Comparison of ENCODE assay signal across 20 mouse cellular contexts in genomic region chr3:146734907-146735629, GRCm38 (mm10). TPM values are rescaled to one million over a fixed set of nuclear protein-coding genes. Genes with fewer than 3 reads are reported as not detected.
DNase-seq lines count a peak whose midpoint lies in the region; ATAC-seq and TF ChIP-seq lines count a peak whose summit lies in the region.
"Had no signal": no experiment of that assay in that cellular context is flagged by ENCODE, and none has a peak within 500 bp of the region (broad histone marks: within the 10 kb centered on the region; RNA-seq: fewer than 3 reads in every experiment).

No protein-coding gene starts in this region.

- H3K4me1 ChIP-seq in heart, postnatal 0 days (ENCODE audit: control insufficient read depth, insufficient read depth), result peaks cover 10% of the 10 kb centered on the region
- H3K4me1 ChIP-seq: embryonic facial prominence, embryonic 13.5 days; forebrain, embryonic 13.5 days; hindbrain, embryonic 13.5 days; midbrain, embryonic 13.5 days had no signal

- H3K9ac ChIP-seq in heart, postnatal 0 days (replicated peaks; ENCODE audit: low read depth, low read length), result no peak overlapping the region
- H3K9ac ChIP-seq: embryonic facial prominence, embryonic 13.5 days; forebrain, embryonic 13.5 days; hindbrain, embryonic 13.5 days; midbrain, embryonic 13.5 days had no signal

- no peaks in the 10 kb centered on the region for H3K27me3 ChIP-seq in heart, postnatal 0 days (ENCODE audit: control insufficient read depth, insufficient read depth, low read length)
- H3K27me3 ChIP-seq: CH12.LX; embryonic facial prominence, embryonic 13.5 days; forebrain, embryonic 13.5 days; hindbrain, embryonic 13.5 days; midbrain, embryonic 13.5 days had no signal

- 0 out of 2 replicates have a peak overlapping the region, but pooled peaks have one; percentile 15 for H3K27ac ChIP-seq in heart, postnatal 0 days (ENCODE audit: low read depth)
- H3K27ac ChIP-seq: embryonic facial prominence, embryonic 13.5 days; forebrain, embryonic 13.5 days; hindbrain, embryonic 13.5 days; midbrain, embryonic 13.5 days had no signal

- TF ChIP-seq CTCF in heart, postnatal 0 days (IDR thresholded peaks at IDR 0.05; ENCODE audit: low read depth), result no peak

- no peak overlapping the region for H3K4me2 ChIP-seq in heart, postnatal 0 days (ENCODE audit: low read depth, low read length)
- H3K4me2 ChIP-seq: embryonic facial prominence, embryonic 13.5 days; forebrain, embryonic 13.5 days; hindbrain, embryonic 13.5 days; midbrain, embryonic 13.5 days had no signal

- 32% methylated on average over 9 of the region's 9 CpGs for WGBS in heart, postnatal 0 days

- H3K36me3 ChIP-seq in heart, postnatal 0 days (replicated peaks; ENCODE audit: control insufficient read depth, insufficient read depth, low read length), result peaks cover 48% of the 10 kb centered on the region

- DNase-seq in heart, postnatal 0 days (ENCODE audit: low spot score), result no peak
- no peak for DNase-seq in heart, postnatal 4 days
- DNase-seq in MN1 (ENCODE audit: low spot score), result peak; percentile 8
- DNase-seq in kidney, adult 18-20 months, result no peak
- DNase-seq in spleen, adult 12 weeks (ENCODE audit: low spot score), result no peak
- DNase-seq: adrenal gland, adult 2 months; cerebellum, postnatal 14 days; kidney, postnatal 14 days; left cerebral cortex, postnatal 4 days; lung, postnatal 10 days; thymus, postnatal 25 days had no signal

- no peak overlapping the region for H3K4me3 ChIP-seq in heart, postnatal 0 days (ENCODE audit: low read depth, low read length)
- H3K4me3 ChIP-seq: embryonic facial prominence, embryonic 13.5 days; forebrain, embryonic 13.5 days; hindbrain, embryonic 13.5 days; midbrain, embryonic 13.5 days had no signal

- ATAC-seq in heart, postnatal 0 days (ENCODE audit: insufficient read depth, low read depth), result no peak
- peak; percentile 50; the same call in 1 of the 2 replicates for ATAC-seq in granulocyte monocyte progenitor cell, adult 5-6 weeks (replicated peaks; ENCODE audit: poor library complexity, severe bottlenecking)
- peak; percentile 54 for ATAC-seq in megakaryocyte, adult 5-6 weeks (ENCODE audit: poor library complexity, severe bottlenecking)
- ATAC-seq: forebrain, embryonic 13.5 days; intestine, embryonic 16.5 days; midbrain, embryonic 13.5 days had no signal

- TF ChIP-seq EP300 in heart, postnatal 0 days (IDR thresholded peaks at IDR 0.05; ENCODE audit: low read depth), result no peak

- H3K9me3 ChIP-seq in heart, postnatal 0 days (replicated peaks; ENCODE audit: control insufficient read depth, low read length), result no peaks in the 10 kb centered on the region
- H3K9me3 ChIP-seq: embryonic facial prominence, embryonic 13.5 days; forebrain, embryonic 13.5 days; hindbrain, embryonic 13.5 days; midbrain, embryonic 13.5 days had no signal

RNA-seq across cellular contexts. Expression of gene Samd13, which starts 49.7 kb away (rescaled TPM):
- total RNA-seq in heart, postnatal 0 days (2014; rRNA removed; ENCODE audit: low replicate concordance), result 0.42 and 3.6 TPM in 2 replicates
- 1.8 and 2.8 TPM in 2 replicates for polyA plus RNA-seq in heart, postnatal 0 days (2015; fragmentation: Nextera tagmentation; extraction: Ambion mirVana)
- 1 to 10 TPM; 1.3 to 1.8 TPM for total RNA-seq in heart, postnatal 4 days (2021)
- 1.9 TPM in 1 of 2 replicates, not detected in the other for total RNA-seq in granulocyte monocyte progenitor cell, adult 5-6 weeks (2014; fragmentation: Nextera tagmentation)
- total RNA-seq in granulocyte monocyte progenitor cell, adult 5-6 weeks (2017), result 0.36 and 2.2 TPM in 2 replicates
- 1.7 TPM in 2 replicates for total RNA-seq in megakaryocyte, adult 5-6 weeks (2015)
- total RNA-seq in megakaryocyte, adult 5-6 weeks (2017), result 1.1 and 2.1 TPM in 2 replicates
- total RNA-seq: CH12.LX; layer of hippocampus, postnatal 14 days had no signal
- polyA plus RNA-seq: adrenal gland, adult 2 months had no signal
